Mouse (Mus musculus) mammary gland, adult 2 months (tissue): ENCODE results near the gene 1810055G02Rik. TPM values are rescaled to one million over a fixed set of nuclear protein-coding genes. Genes with fewer than 3 reads are reported as not detected.

ENCODE experiments used
- polyA plus RNA-seq: library from polyadenylated mRNA; depleted of rRNA; stranded (reverse); fragments of >200 nt; gene quantifications from 2 replicates; pipeline ENCODE4 v1.2.3, GENCODE M21; 2012; ENCODE audit warnings: low replicate concordance; rRNA removed

The 1810055G02Rik gene
- 44.8 and 45.6 TPM in 2 replicates for polyA plus RNA-seq

GRCm38 (mm10) chr19:3708078-3709012 lies at the start of gene 1810055G02Rik:
Gene 1810055G02Rik (plus strand): TSS chr19:3708293.

GRCm38 (mm10) chr19:3686215-3686894 lies 21.7 kb upstream of the 1810055G02Rik start, which contains the start of gene Lrp5:
Gene Lrp5 (minus strand): TSS chr19:3686564.

GRCm38 (mm10) chr19:3767276-3767780 lies 59.2 kb downstream of the 1810055G02Rik start, which contains the start of gene Kmt5b:
Gene Kmt5b (plus strand): TSS chr19:3767421.

Other genes with a start within 250 kb of the 1810055G02Rik start
- gene Ppp6r3, start 132.5 kb upstream of the 1810055G02Rik start, polyA plus RNA-seq = 39.5 and 51.1 TPM in 2 replicates
- gene Lrp5, start 21.7 kb upstream of the 1810055G02Rik start, polyA plus RNA-seq = 40.5 and 58.6 TPM in 2 replicates
- 13.7 and 17.2 TPM in 2 replicates for gene Kmt5b, start 59.1 kb downstream of the 1810055G02Rik start, polyA plus RNA-seq
- 31.2 and 33.9 TPM in 2 replicates for gene Chka, start 143.5 kb downstream of the 1810055G02Rik start, polyA plus RNA-seq
- 218 and 220 TPM in 2 replicates for gene Tcirg1, start 198.8 kb downstream of the 1810055G02Rik start, polyA plus RNA-seq
- 276 and 363 TPM in 2 replicates for gene Ndufs8, start 204.5 kb downstream of the 1810055G02Rik start, polyA plus RNA-seq
- gene Aldh3b1, start 221.5 kb downstream of the 1810055G02Rik start, polyA plus RNA-seq = 13.0 and 17.1 TPM in 2 replicates
- 307 and 435 TPM in 2 replicates for gene Unc93b1, start 226.9 kb downstream of the 1810055G02Rik start, polyA plus RNA-seq